Mouse (Mus musculus): ENCODE results near the gene Osbpl8.

- TF ChIP-seq CTCF (IDR thresholded peaks at IDR 0.05; ENCODE audit: low read depth, low read length): no peak
- no peak for TF ChIP-seq GATA1 (IDR thresholded peaks at IDR 0.05; ENCODE audit: borderline replicate concordance, low read length)
- TF ChIP-seq TAL1 (conservative IDR thresholded peaks at IDR 0.05; ENCODE audit: low read depth, low read length): no peak
- no peak for TF ChIP-seq POLR2AphosphoS5 (IDR thresholded peaks at IDR 0.05; ENCODE audit: insufficient replicate concordance, low read depth, low read length)
These were observed 109.0 kb downstream of the Osbpl8 start for GRCm38 (mm10) chr10:111273463-111274088.

All from G1E (cell line).